Mouse (Mus musculus) liver, adult 2 months (tissue): Measurements from ENCODE around the gene Nudt7. TPM values are rescaled to one million over a fixed set of nuclear protein-coding genes. Genes with fewer than 3 reads are reported as not detected.
A peak's percentile ranks its signal among the peaks of the same experiment; 100 is the strongest.

Source experiments
- DNase-seq: peaks from one replicate; pipeline ENCODE4 v3.0.0-alpha.2; 2011; ENCODE audit warnings: low read depth, low spot score; ENCODE audit errors: extremely low read depth
- H3K27ac ChIP-seq: fragments of 200-500 bp; replicated peaks from 2 replicates; pipeline ENCODE4 v1.5.1; 2012; ENCODE audit warnings: low read depth, mild to moderate bottlenecking, control low read depth, inconsistent platforms, low read length; ENCODE audit not compliant: insufficient read depth
- H3K27me3 ChIP-seq: fragments of 200-500 bp; 2 replicates; pipeline ENCODE4 v1.6.1; 2012; ENCODE audit warnings: mild to moderate bottlenecking, moderate library complexity, low read length, inconsistent platforms; ENCODE audit not compliant: control insufficient read depth, insufficient read depth
- H3K36me3 ChIP-seq: fragments of 200-500 bp; 2 replicates; pipeline ENCODE4 v1.6.1; 2012; ENCODE audit warnings: low read length, inconsistent platforms; ENCODE audit not compliant: control insufficient read depth, insufficient read depth
- H3K4me1 ChIP-seq: fragments of 200-500 bp; 2 replicates; pipeline ENCODE4 v1.6.1; 2011; ENCODE audit warnings: low read length; ENCODE audit not compliant: control insufficient read depth, insufficient read depth
- H3K4me3 ChIP-seq: fragments of 200-500 bp; 2 replicates; pipeline ENCODE4 v1.5.1; 2011; ENCODE audit warnings: low read depth, mild to moderate bottlenecking, control low read depth, low read length, moderate library complexity; ENCODE audit not compliant: insufficient read depth
- H3K79me2 ChIP-seq: fragments of 200-500 bp; 2 replicates; pipeline ENCODE4 v1.6.1; 2012; ENCODE audit warnings: inconsistent platforms, mild to moderate bottlenecking, low read length, moderate library complexity; ENCODE audit not compliant: control insufficient read depth, insufficient read depth
- H3K9ac ChIP-seq: fragments of 200-500 bp; 2 replicates; pipeline ENCODE4 v1.6.1; 2012; ENCODE audit warnings: low read depth, mild to moderate bottlenecking, control low read depth, inconsistent platforms, low read length
- CTCF ChIP-seq: fragments of 200-500 bp; IDR thresholded peaks from 2 replicates; pipeline ENCODE4 v1.5.1; 2011; ENCODE audit warnings: low read depth, low read length, control low read depth
- POLR2A ChIP-seq: fragments of 200-500 bp; IDR thresholded peaks from 2 replicates; pipeline ENCODE4 v1.6.1; 2011; ENCODE audit warnings: low read length, control low read depth; ENCODE audit not compliant: insufficient read depth; ENCODE audit errors: extremely low read depth
- WGBS: fragments of 180-500 bp; shearing (Covaris S2); methylation state at CpG from one replicate; pipeline ENCODE4 v1.1.7; 2018; 5-methylcytosine and 5-hydroxymethylcytosine counted together
- polyA plus RNA-seq: library from polyadenylated mRNA; depleted of rRNA; stranded (reverse); fragments of >200 nt; gene quantifications from 2 replicates; pipeline ENCODE4 v1.2.3, GENCODE M21; 2012
- total RNA-seq: library from RNA; depleted of rRNA; stranded (reverse); fragments of >200 nt; gene quantifications from 2 replicates; pipeline ENCODE4 v1.2.3, GENCODE M21; 2014

Gene Nudt7
- total and polyA plus RNA-seq, 2 experiments: 293 to 394 TPM

DNA sequence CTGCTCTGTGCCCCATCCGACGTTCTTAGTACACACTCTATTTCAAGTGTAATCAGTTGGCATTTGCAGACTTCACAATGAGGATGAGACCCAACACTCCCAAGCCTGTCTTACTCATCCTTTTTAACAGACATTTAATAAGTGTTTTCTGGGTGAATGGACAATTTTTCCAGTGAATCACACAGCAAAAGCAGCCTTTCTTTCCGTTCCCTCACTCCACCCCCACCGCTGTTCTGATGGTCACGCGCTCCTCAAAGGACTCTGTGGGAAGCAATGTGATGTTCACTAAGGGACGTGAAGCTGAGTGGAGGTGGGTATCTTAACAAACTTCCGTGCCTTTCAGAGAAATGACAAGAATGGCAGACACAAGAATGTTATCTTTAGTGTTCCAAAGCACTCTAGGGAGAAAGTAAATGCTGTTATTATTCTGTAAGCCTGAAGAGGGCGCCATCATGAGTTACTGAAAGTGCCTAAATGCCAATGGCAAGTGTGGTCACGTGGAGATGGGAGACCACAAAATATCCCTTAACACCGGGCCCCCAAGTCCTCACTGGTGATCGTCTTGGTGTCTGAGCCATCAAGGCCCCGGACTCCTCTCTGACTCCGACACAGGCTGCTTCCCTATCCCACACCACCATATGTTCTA is 32.7 kb upstream of the Nudt7 start:
- TF ChIP-seq CTCF: no peak
- TF ChIP-seq POLR2A: no peak
- 87% methylated on average over 14 of the region's 14 CpGs for WGBS

DNA sequence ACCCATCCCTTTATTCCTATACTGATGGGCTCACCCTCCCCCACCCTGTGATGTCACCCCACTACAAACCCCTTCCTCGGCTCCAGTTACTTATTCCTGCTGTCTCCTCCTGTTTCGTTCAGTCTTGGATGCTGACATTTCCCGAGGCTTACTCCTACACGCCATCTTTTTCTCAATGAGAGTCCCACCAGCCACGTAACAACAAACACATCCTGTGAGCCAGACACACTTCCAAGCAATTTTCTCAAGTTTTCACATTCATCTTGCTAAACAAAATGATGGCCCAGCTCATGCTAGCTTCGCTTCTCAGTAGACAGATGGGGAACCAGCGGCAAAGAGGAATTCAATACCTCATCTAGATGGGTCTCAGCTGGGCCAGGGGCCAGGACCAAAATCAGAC is 30.0 kb upstream of the Nudt7 start:
- no peaks in the 10 kb centered on the region for H3K79me2 ChIP-seq
- H3K4me3 ChIP-seq: no peak overlapping the region
- TF ChIP-seq CTCF (no peak), POLR2A (no peak)
- no peak overlapping the region for H3K9ac ChIP-seq
- no peaks in the 10 kb centered on the region for H3K36me3 ChIP-seq
- no peak for DNase-seq
- no peaks in the 10 kb centered on the region for H3K27me3 ChIP-seq
- WGBS: 95% methylated on average over 7 of the region's 7 CpGs
- 0 out of 2 replicates have a peak overlapping the region, but pooled peaks have one; percentile 27 for H3K27ac ChIP-seq
- H3K4me1 ChIP-seq: peaks cover 25% of the 10 kb centered on the region

More for the DNA sequence above, 32.7 kb upstream of the Nudt7 start:
- Histone ChIP-seq H3K36me3 (no peaks in the 10 kb centered on the region), H3K27me3 (no peaks in the 10 kb centered on the region), H3K27ac (no peak overlapping the region), H3K4me3 (no peak overlapping the region), H3K79me2 (no peaks in the 10 kb centered on the region), H3K4me1 (peaks cover 14% of the 10 kb centered on the region), H3K9ac (no peak overlapping the region)
- DNase-seq: no peak

DNA sequence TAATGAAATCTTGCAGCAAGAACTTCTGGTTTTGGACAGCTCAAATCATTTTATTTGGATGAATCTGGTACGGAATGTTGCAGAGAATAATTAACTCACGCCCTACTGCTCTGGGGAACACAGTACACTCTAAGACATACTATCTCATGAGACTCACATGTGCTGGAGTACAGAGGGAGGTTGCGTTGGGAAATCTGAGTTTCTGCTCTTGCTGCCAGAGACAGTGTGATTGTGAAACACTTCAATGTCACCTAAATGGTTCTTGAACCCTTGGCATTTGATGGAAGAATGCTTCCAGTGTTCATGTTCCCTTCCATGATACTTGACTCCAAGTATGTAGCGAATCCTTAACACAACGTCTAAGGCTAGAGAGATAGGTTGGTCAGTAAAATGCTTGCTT is 27.4 kb upstream of the Nudt7 start:
- Histone ChIP-seq H3K36me3 (no peaks in the 10 kb centered on the region), H3K9ac (no peak overlapping the region), H3K4me1 (peaks cover 34% of the 10 kb centered on the region), H3K27me3 (no peaks in the 10 kb centered on the region), H3K79me2 (no peaks in the 10 kb centered on the region), H3K4me3 (no peak overlapping the region), H3K27ac (peak overlapping the region; percentile 95)
- WGBS: 27% methylated on average over 5 of the region's 5 CpGs
- TF ChIP-seq POLR2A (no peak), CTCF (no peak)
- peak; percentile 96 for DNase-seq

DNA sequence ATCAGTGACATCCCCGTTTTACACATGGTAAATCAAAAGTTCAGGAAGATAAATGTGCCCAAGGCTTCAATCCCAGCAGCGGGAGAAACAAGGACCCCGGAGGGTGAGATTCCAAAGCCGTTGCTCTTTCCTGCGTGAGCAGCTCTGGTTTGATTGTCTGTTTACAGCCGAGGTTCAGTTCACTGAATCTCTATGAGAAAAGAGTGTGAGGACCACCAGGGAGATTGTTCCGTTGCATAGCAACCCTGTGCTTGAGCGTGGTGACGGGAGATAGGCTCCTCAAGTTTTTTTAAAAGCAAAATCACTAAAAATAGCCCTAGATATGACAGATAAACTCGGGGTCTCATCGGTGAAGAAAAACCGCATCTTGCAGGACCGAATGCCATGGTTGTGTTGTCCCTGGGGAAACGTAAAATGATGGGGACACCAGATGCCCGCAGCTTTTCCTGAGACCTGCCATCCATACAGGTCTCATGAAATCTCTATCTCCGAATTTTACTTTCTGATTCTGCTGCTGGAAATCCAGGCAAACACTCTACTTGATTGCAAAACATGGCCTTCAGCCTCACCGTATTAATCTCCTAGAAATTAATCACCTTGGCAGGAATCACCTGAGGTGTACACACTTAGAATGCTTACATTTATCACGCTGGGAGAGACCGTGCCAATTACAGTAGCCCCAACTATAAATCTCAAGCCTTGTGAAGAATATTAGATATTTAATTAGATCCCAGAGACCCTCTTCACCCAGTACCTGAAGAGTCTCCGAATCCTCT is 23.8 kb upstream of the Nudt7 start:
- H3K4me3 ChIP-seq: no peak overlapping the region
- WGBS: 68% methylated on average over 20 of the region's 20 CpGs
- no peaks in the 10 kb centered on the region for H3K36me3 ChIP-seq
- TF ChIP-seq POLR2A: no peak
- no peak for TF ChIP-seq CTCF
- peaks cover 29% of the 10 kb centered on the region for H3K4me1 ChIP-seq
- peak; percentile 78 for DNase-seq
- H3K79me2 ChIP-seq: no peaks in the 10 kb centered on the region
- peak overlapping the region; percentile 54; the same call in 1 of the 2 replicates for H3K9ac ChIP-seq
- H3K27me3 ChIP-seq: no peaks in the 10 kb centered on the region
- peak overlapping the region; percentile 84 for H3K27ac ChIP-seq

DNA sequence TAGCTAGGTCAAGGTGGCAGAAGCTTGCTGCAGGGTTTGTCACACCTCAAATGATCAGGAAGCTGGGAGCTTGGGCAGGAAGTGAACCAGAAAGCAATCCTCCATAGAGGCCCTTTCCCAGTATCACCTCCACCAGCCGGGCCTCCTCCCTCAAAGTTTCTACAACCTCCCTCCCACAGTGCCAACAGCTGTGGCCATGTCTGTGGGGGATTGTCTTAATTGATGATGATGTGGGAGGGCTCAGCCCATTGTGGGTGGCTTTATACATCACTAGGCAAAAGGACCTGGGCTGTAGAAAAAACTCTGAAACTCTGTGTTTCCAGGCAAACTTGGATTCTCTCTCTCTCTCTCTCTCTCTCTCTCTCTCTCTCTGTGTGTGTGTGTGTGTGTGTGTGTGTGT is 18.3 kb upstream of the Nudt7 start:
- no peak for TF ChIP-seq CTCF
- TF ChIP-seq POLR2A: no peak
- no peak overlapping the region for H3K9ac ChIP-seq
- H3K4me3 ChIP-seq: no peak overlapping the region
- H3K4me1 ChIP-seq: peaks cover 12% of the 10 kb centered on the region
- no peak for DNase-seq
- H3K27ac ChIP-seq: no peak overlapping the region
- 86% methylated on average over 1 of the region's 1 CpGs for WGBS
- H3K27me3 ChIP-seq: no peaks in the 10 kb centered on the region
- no peaks in the 10 kb centered on the region for H3K36me3 ChIP-seq
- no peaks in the 10 kb centered on the region for H3K79me2 ChIP-seq

DNA sequence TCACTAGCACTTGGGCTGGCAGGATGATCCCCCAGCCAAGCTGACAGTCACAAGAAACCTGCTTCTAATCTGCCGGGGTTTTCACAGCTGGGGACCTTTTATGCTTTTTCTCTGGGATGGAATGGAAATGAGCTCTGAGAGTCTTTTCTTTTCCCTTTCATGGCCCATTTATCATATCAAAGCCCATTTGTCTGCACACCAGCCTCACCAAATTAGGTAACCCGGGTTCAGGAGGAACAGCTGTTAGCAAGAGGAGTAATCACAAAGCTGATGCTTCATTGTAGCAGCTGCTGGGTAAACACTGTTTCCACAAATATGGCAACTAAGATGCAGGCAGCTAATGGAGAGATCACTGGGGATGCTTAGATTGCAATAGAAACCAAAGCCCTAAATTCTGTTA is 17.3 kb upstream of the Nudt7 start:
- Histone ChIP-seq H3K79me2 (no peaks in the 10 kb centered on the region), H3K27me3 (no peaks in the 10 kb centered on the region), H3K36me3 (no peaks in the 10 kb centered on the region), H3K27ac (peak overlapping the region; percentile 52), H3K4me1 (peaks cover 12% of the 10 kb centered on the region), H3K4me3 (no peak overlapping the region), H3K9ac (no peak overlapping the region)
- DNase-seq: no peak
- TF ChIP-seq CTCF (no peak), POLR2A (no peak)
- WGBS: 45% methylated on average over 2 of the region's 2 CpGs
